Mouse (Mus musculus) cerebellum, adult 2 months (tissue): ENCODE measurements around the gene Gm20379.

Experiments used
- CTCF ChIP-seq: fragments of 200-500 bp; IDR thresholded peaks from 2 replicates; pipeline ENCODE4 v1.5.1; 2011; ENCODE audit warnings: low read depth, mild to moderate bottlenecking, control low read depth, low read length, moderate library complexity, borderline replicate concordance; ENCODE audit not compliant: insufficient read depth
- POLR2A ChIP-seq: fragments of 200-500 bp; IDR thresholded peaks from 2 replicates; pipeline ENCODE4 v1.6.1; 2011; ENCODE audit warnings: low read length, control low read depth, borderline replicate concordance; ENCODE audit not compliant: insufficient read depth

DNA sequence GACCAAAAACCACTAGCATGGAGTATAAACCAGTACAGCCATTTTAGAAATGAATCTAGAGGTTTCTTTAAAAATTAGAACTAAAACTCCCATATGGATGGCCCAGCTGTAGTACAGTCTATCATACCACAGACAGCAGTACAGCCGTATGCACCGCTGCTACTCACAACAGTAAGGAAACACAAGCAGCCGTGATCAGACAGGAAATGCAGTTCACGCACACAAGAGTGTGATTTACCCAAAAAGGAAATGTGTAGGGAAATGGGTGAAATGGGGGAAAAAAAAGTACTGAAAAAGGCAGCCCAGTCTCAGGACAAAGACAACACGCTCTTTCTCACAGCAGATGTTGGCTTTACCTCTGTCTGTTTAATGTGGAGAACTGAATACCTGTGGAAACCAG is 11.9 kb upstream of the Gm20379 start:
- TF ChIP-seq CTCF (no peak), POLR2A (no peak)
